Mouse (Mus musculus) embryonic facial prominence, embryonic 15.5 days (tissue): Measurements from ENCODE around the gene Stt3b. TPM values are rescaled to one million over a fixed set of nuclear protein-coding genes. Genes with fewer than 3 reads are reported as not detected.

Experiments used
- ATAC-seq: fragments of 200-750 bp; cut with Nextera tagmentation; 2 replicates; pipeline ENCODE4 v1.8.0; 2017; ENCODE audit warnings: low read depth, moderate TSS enrichment; ENCODE audit not compliant: insufficient number of reproducible peaks, low FRiP score, low TSS enrichment
- H3K27ac ChIP-seq: fragments of 300-500 bp; sonication (generic); replicated peaks from 2 replicates; pipeline ENCODE4 v1.5.1; 2015; ENCODE audit warnings: mild to moderate bottlenecking, inconsistent platforms
- H3K27me3 ChIP-seq: fragments of 300-500 bp; sonication (generic); 2 replicates; pipeline ENCODE4 v1.6.1; 2015; ENCODE audit warnings: inconsistent platforms
- H3K36me3 ChIP-seq: fragments of 300-500 bp; sonication (generic); 2 replicates; pipeline ENCODE4 v1.6.1; 2015; ENCODE audit warnings: mild to moderate bottlenecking, inconsistent platforms
- H3K4me1 ChIP-seq: fragments of 300-500 bp; sonication (generic); 2 replicates; pipeline ENCODE4 v1.6.1; 2015; ENCODE audit warnings: inconsistent platforms
- H3K4me2 ChIP-seq: fragments of 300-500 bp; sonication (generic); replicated peaks from 2 replicates; pipeline ENCODE4 v1.6.1; 2015; ENCODE audit warnings: mild to moderate bottlenecking, inconsistent platforms
- H3K4me3 ChIP-seq: fragments of 300-500 bp; sonication (generic); replicated peaks from 2 replicates; pipeline ENCODE4 v1.5.1; 2015; ENCODE audit warnings: mild to moderate bottlenecking, inconsistent platforms
- H3K9ac ChIP-seq: fragments of 300-500 bp; sonication (generic); 2 replicates; pipeline ENCODE4 v1.6.1; 2015; ENCODE audit warnings: inconsistent platforms
- H3K9me3 ChIP-seq: fragments of 300-500 bp; sonication (generic); replicated peaks from 2 replicates; pipeline ENCODE4 v1.6.1; 2016; ENCODE audit warnings: inconsistent platforms
- WGBS: fragments of 180-500 bp; shearing (Covaris S2); methylation state at CpG from one replicate; pipeline ENCODE4 v1.1.7; 2015; 5-methylcytosine and 5-hydroxymethylcytosine counted together
- polyA plus RNA-seq: library from polyadenylated mRNA; unstranded; fragments of >200 nt; fragmentation: Nextera tagmentation; extraction: Ambion mirVana; gene quantifications from 2 replicates; pipeline ENCODE4 v1.2.1, GENCODE M21; 2015

The Stt3b gene
- polyA plus RNA-seq, 1 experiment from 2014 or later: 95.3 TPM

GRCm38 (mm10) chr9:115210535-115210934, 99.7 kb downstream of the Stt3b start:
- WGBS: 90% methylated on average over 12 of the region's 12 CpGs
- H3K4me3 ChIP-seq: no peak overlapping the region
- no peak overlapping the region for H3K27ac ChIP-seq
- ATAC-seq: no peak
- H3K4me2 ChIP-seq: no peak overlapping the region
- peaks cover 17% of the 10 kb centered on the region for H3K4me1 ChIP-seq
- H3K27me3 ChIP-seq: no peaks in the 10 kb centered on the region
- H3K9me3 ChIP-seq: no peaks in the 10 kb centered on the region
- no peaks in the 10 kb centered on the region for H3K36me3 ChIP-seq
- H3K9ac ChIP-seq: no peak overlapping the region

- no peak overlapping the region for H3K4me2 ChIP-seq
- ATAC-seq: no peak
- H3K9me3 ChIP-seq: no peaks in the 10 kb centered on the region
- H3K9ac ChIP-seq: no peak overlapping the region
- WGBS: 88% methylated on average over 7 of the region's 7 CpGs
- H3K27me3 ChIP-seq: no peaks in the 10 kb centered on the region
- peaks cover 11% of the 10 kb centered on the region for H3K4me1 ChIP-seq
- H3K36me3 ChIP-seq: no peaks in the 10 kb centered on the region
- no peak overlapping the region for H3K4me3 ChIP-seq
- H3K27ac ChIP-seq: no peak overlapping the region
Observed at GRCm38 (mm10) chr9:115209737-115210136, 100.5 kb downstream of the Stt3b start.

GRCm38 (mm10) chr9:115206219-115206618, 104.0 kb downstream of the Stt3b start:
- no peak for ATAC-seq
- H3K9ac ChIP-seq: no peak overlapping the region
- H3K27me3 ChIP-seq: no peaks in the 10 kb centered on the region
- 53% methylated on average over 5 of the region's 5 CpGs for WGBS
- H3K27ac ChIP-seq: no peak overlapping the region
- H3K36me3 ChIP-seq: no peaks in the 10 kb centered on the region
- H3K4me3 ChIP-seq: no peak overlapping the region
- no peak overlapping the region; the same call in 1 of the 2 replicates for H3K4me2 ChIP-seq
- H3K4me1 ChIP-seq: peaks cover 9% of the 10 kb centered on the region
- H3K9me3 ChIP-seq: no peaks in the 10 kb centered on the region

GRCm38 (mm10) chr9:115205491-115205890, 104.7 kb downstream of the Stt3b start:
- H3K4me3 ChIP-seq: no peak overlapping the region
- no peak; the same call in 1 of the 2 replicates for ATAC-seq

GRCm38 (mm10) chr9:115203136-115203535, 107.1 kb downstream of the Stt3b start:
- no peak overlapping the region for H3K27ac ChIP-seq
- H3K4me3 ChIP-seq: no peak overlapping the region
- H3K4me1 ChIP-seq: peaks cover 9% of the 10 kb centered on the region
- H3K9ac ChIP-seq: no peak overlapping the region
- H3K4me2 ChIP-seq: no peak overlapping the region
- no peaks in the 10 kb centered on the region for H3K9me3 ChIP-seq
- WGBS: 71% methylated on average over 6 of the region's 6 CpGs
- H3K27me3 ChIP-seq: no peaks in the 10 kb centered on the region
- no peak for ATAC-seq
- no peaks in the 10 kb centered on the region for H3K36me3 ChIP-seq

More at GRCm38 (mm10) chr9:115205491-115205890, 104.7 kb downstream of the Stt3b start:
- Histone ChIP-seq H3K36me3 (no peaks in the 10 kb centered on the region), H3K9me3 (no peaks in the 10 kb centered on the region), H3K4me2 (peak overlapping the region; percentile 40), H3K27me3 (no peaks in the 10 kb centered on the region), H3K27ac (no peak overlapping the region), H3K4me1 (peaks cover 9% of the 10 kb centered on the region), H3K9ac (no peak overlapping the region)
- WGBS: 9% methylated on average over 6 of the region's 6 CpGs

- Histone ChIP-seq H3K4me3 (no peak overlapping the region), H3K4me1 (peaks cover 9% of the 10 kb centered on the region), H3K36me3 (no peaks in the 10 kb centered on the region), H3K9ac (no peak overlapping the region), H3K4me2 (no peak overlapping the region), H3K27ac (no peak overlapping the region), H3K9me3 (no peaks in the 10 kb centered on the region), H3K27me3 (no peaks in the 10 kb centered on the region)
- no peak for ATAC-seq
- 92% methylated on average over 6 of the region's 6 CpGs for WGBS
Observed at GRCm38 (mm10) chr9:115201264-115201663, 109.0 kb downstream of the Stt3b start.

GRCm38 (mm10) chr9:115200166-115200862, 109.9 kb downstream of the Stt3b start:
- 88% methylated on average over 15 of the region's 15 CpGs for WGBS
- H3K4me3 ChIP-seq: no peak overlapping the region

GRCm38 (mm10) chr9:115197082-115197481, 113.1 kb downstream of the Stt3b start:
- no peak for ATAC-seq

More at GRCm38 (mm10) chr9:115200166-115200862, 109.9 kb downstream of the Stt3b start:
- Histone ChIP-seq H3K4me1 (peaks cover 4% of the 10 kb centered on the region; the same call in 1 of the 2 replicates), H3K4me2 (no peak overlapping the region), H3K27ac (no peak overlapping the region), H3K9me3 (no peaks in the 10 kb centered on the region), H3K9ac (no peak overlapping the region), H3K36me3 (no peaks in the 10 kb centered on the region), H3K27me3 (no peaks in the 10 kb centered on the region)
- no peak for ATAC-seq

GRCm38 (mm10) chr9:115192890-115193289, 117.3 kb downstream of the Stt3b start:
- no peak for ATAC-seq
- Histone ChIP-seq H3K27ac (no peak overlapping the region), H3K27me3 (no peaks in the 10 kb centered on the region), H3K4me1 (peaks cover 7% of the 10 kb centered on the region), H3K9ac (no peak overlapping the region), H3K4me3 (no peak overlapping the region), H3K4me2 (no peak overlapping the region), H3K9me3 (no peaks in the 10 kb centered on the region), H3K36me3 (no peaks in the 10 kb centered on the region)
- WGBS: 75% methylated on average over 3 of the region's 3 CpGs

More at GRCm38 (mm10) chr9:115197082-115197481, 113.1 kb downstream of the Stt3b start:
- Histone ChIP-seq H3K36me3 (no peaks in the 10 kb centered on the region), H3K9me3 (no peaks in the 10 kb centered on the region), H3K4me2 (no peak overlapping the region), H3K4me3 (no peak overlapping the region), H3K27ac (no peak overlapping the region), H3K9ac (no peak overlapping the region), H3K27me3 (no peaks in the 10 kb centered on the region), H3K4me1 (peaks cover 7% of the 10 kb centered on the region)
- 55% methylated on average over 7 of the region's 7 CpGs for WGBS
